Mouse (Mus musculus): ENCODE results near the gene Epm2aip1. TPM values are rescaled to one million over a fixed set of nuclear protein-coding genes. Genes with fewer than 3 reads are reported as not detected.
A peak's percentile ranks its signal among the peaks of the same experiment; 100 is the strongest.

The Epm2aip1 gene
- polyA plus RNA-seq, 1 experiment from 2014 or later = 46.9 TPM

- under 1% methylated on average over 45 of the region's 59 CpGs for WGBS
- peak; percentile 75 for ATAC-seq (ENCODE audit: low FRiP score)
- Histone ChIP-seq H3K4me3 (replicated peaks) (peak overlapping the region; percentile 55), H3K9me3 (no peaks in the 10 kb centered on the region), H3K4me2 (peak overlapping the region; percentile 87), H3K27ac (no peak overlapping the region), H3K36me3 (replicated peaks) (no peaks in the 10 kb centered on the region), H3K4me1 (peaks cover 18% of the 10 kb centered on the region), H3K27me3 (peaks cover 57% of the 10 kb centered on the region), H3K9ac (peak overlapping the region; percentile 45)
Observed at GRCm38 (mm10) chr9:111312442-111313141, 40.9 kb downstream of the Epm2aip1 start.

- 13% methylated on average over 5 of the region's 6 CpGs for WGBS
- Histone ChIP-seq H3K4me2 (no peak overlapping the region), H3K9ac (no peak overlapping the region), H3K36me3 (replicated peaks) (no peaks in the 10 kb centered on the region), H3K4me1 (peaks cover 18% of the 10 kb centered on the region), H3K27me3 (peaks cover 57% of the 10 kb centered on the region), H3K4me3 (replicated peaks) (no peak overlapping the region), H3K27ac (no peak overlapping the region), H3K9me3 (no peaks in the 10 kb centered on the region)
- ATAC-seq (ENCODE audit: low FRiP score) = no peak
Observed at GRCm38 (mm10) chr9:111313299-111313698, 41.6 kb downstream of the Epm2aip1 start.

DNA sequence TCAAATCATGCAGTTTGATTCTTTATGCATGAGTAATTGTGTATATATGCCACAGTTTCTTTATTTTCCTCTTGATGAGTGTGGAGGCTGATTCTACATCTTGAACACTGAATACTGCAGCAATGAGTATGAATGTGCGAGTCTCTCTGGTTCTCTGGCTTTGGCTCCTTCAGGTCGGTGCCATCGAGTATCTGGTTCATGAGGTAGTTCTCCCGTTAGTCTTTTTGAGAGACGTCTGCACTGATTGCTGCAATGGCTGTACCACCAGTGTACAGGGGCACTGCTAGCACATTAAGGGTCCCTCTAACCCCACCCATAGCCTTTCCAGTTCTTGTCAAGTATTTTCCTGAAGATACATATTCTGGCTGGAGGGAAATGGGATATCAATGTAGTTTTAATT, 42.1 kb downstream of the Epm2aip1 start:
- H3K4me2 ChIP-seq = no peak overlapping the region
- 28% methylated on average over 5 of the region's 5 CpGs for WGBS
- ATAC-seq (ENCODE audit: low FRiP score) = no peak
- H3K9me3 ChIP-seq = no peaks in the 10 kb centered on the region
- H3K4me3 ChIP-seq (replicated peaks) = no peak overlapping the region
- no peaks in the 10 kb centered on the region for H3K36me3 ChIP-seq (replicated peaks)
- H3K27me3 ChIP-seq = peaks cover 56% of the 10 kb centered on the region
- H3K27ac ChIP-seq = no peak overlapping the region
- no peak overlapping the region for H3K9ac ChIP-seq
- peaks cover 18% of the 10 kb centered on the region for H3K4me1 ChIP-seq

DNA sequence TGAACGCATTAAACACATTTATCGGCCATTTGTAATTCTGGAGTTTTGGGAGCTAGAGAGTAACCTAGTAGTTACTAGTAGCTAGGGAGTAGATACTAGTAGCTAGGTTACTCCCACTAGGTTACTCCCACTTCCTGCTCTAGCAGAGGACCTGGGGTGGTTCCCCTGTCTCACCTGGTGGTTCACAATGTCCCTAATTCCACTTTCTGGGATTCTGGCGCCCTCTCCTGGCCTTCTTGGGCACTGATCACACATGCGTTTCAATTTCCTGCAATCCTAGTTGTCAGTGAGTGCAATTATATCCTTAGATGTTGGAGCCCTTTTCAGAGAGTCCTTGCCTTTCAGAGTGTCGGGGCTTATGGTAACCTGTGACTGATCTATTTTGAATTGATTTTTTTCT, 42.5 kb downstream of the Epm2aip1 start:
- no peak for ATAC-seq (ENCODE audit: low FRiP score)
- Histone ChIP-seq H3K27me3 (peaks cover 52% of the 10 kb centered on the region), H3K4me3 (replicated peaks) (no peak overlapping the region), H3K9ac (no peak overlapping the region), H3K36me3 (replicated peaks) (no peaks in the 10 kb centered on the region), H3K27ac (no peak overlapping the region), H3K9me3 (no peaks in the 10 kb centered on the region), H3K4me1 (peaks cover 18% of the 10 kb centered on the region), H3K4me2 (no peak overlapping the region)
- 38% methylated on average over 5 of the region's 5 CpGs for whole genome bisulfite sequencing

- Histone ChIP-seq H3K27me3 (no peaks in the 10 kb centered on the region), H3K4me2 (no peak overlapping the region), H3K36me3 (replicated peaks) (no peaks in the 10 kb centered on the region), H3K9ac (no peak overlapping the region), H3K4me1 (no peaks in the 10 kb centered on the region), H3K9me3 (no peaks in the 10 kb centered on the region), H3K27ac (no peak overlapping the region), H3K4me3 (replicated peaks) (no peak overlapping the region)
- ATAC-seq (ENCODE audit: low FRiP score) = no peak
- 83% methylated on average over 4 of the region's 4 CpGs for WGBS
Observed at GRCm38 (mm10) chr9:111320912-111321311, 49.2 kb downstream of the Epm2aip1 start.

DNA sequence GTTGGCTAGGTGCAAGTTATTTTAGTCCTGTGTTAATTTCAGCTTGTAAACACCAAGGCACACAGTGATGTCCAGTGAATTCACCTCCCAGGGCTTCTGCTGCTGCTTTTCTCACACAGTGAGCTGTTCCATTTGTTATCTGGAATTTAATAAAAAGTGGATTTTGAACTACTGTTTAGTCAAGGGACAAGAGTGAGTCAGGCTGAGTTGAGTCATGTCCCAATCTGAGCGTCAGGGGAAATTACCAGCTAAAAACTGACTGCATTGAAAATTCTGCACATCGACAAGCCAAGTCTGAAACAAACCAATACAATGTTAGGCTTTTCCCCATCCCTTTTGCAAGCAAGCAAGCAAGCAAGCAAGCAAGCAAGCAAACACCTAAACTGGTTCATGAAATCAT, 53.2 kb downstream of the Epm2aip1 start:
- WGBS = 81% methylated on average over 2 of the region's 2 CpGs
- no peak overlapping the region for H3K4me2 ChIP-seq
- H3K36me3 ChIP-seq (replicated peaks) = no peaks in the 10 kb centered on the region
- H3K9ac ChIP-seq = no peak overlapping the region
- H3K9me3 ChIP-seq = no peaks in the 10 kb centered on the region
- no peak overlapping the region for H3K4me3 ChIP-seq (replicated peaks)
- ATAC-seq (ENCODE audit: low FRiP score) = no peak
- no peaks in the 10 kb centered on the region for H3K4me1 ChIP-seq
- no peaks in the 10 kb centered on the region for H3K27me3 ChIP-seq
- no peak overlapping the region for H3K27ac ChIP-seq

Other genes starting within 250 kb of the Epm2aip1 start
- 0.69 and 0.91 TPM in 2 replicates for gene Ccrl2, start 214.4 kb upstream of the Epm2aip1 start, polyA plus RNA-seq (2016; fragmentation: Nextera tagmentation; extraction: Ambion mirVana)
- 48.8 and 52.8 TPM in 2 replicates for gene Lrrfip2, start 154.3 kb upstream of the Epm2aip1 start, polyA plus RNA-seq (2016; fragmentation: Nextera tagmentation; extraction: Ambion mirVana)
- 49.3 and 53.3 TPM in 2 replicates for gene Mlh1, start 138 bp upstream of the Epm2aip1 start, polyA plus RNA-seq (2016; fragmentation: Nextera tagmentation; extraction: Ambion mirVana)
- 2.7 and 3.1 TPM in 2 replicates for gene Trank1, start 39.8 kb downstream of the Epm2aip1 start, polyA plus RNA-seq (2016; fragmentation: Nextera tagmentation; extraction: Ambion mirVana)
- 0.91 and 1.1 TPM in 2 replicates for gene Dclk3, start 167.2 kb downstream of the Epm2aip1 start, polyA plus RNA-seq (2016; fragmentation: Nextera tagmentation; extraction: Ambion mirVana)

All from forebrain, embryonic 12.5 days (tissue).